Mouse (Mus musculus) kidney, postnatal 0 days (tissue): Measurements from ENCODE around the gene Bbc3. TPM values are rescaled to one million over a fixed set of nuclear protein-coding genes. Genes with fewer than 3 reads are reported as not detected.
A peak's percentile ranks its signal among the peaks of the same experiment; 100 is the strongest.

ENCODE experiments used
- ATAC-seq: fragments of 200-750 bp; cut with Nextera tagmentation; replicated peaks from 2 replicates; pipeline ENCODE4 v1.8.0; 2017; ENCODE audit warnings: low read depth, moderate number of reproducible peaks, moderate TSS enrichment, moderate library complexity; ENCODE audit not compliant: low FRiP score
- DNase-seq: peaks from one replicate; pipeline ENCODE4 v3.0.0-alpha.2; 2016; ENCODE audit warnings: low spot score
- H3K27ac ChIP-seq: fragments of 300-500 bp; sonication (generic); 2 replicates; pipeline ENCODE4 v1.5.1; 2014; ENCODE audit warnings: mild to moderate bottlenecking
- H3K27me3 ChIP-seq: fragments of 300-500 bp; sonication (generic); 2 replicates; pipeline ENCODE4 v1.6.1; 2014; ENCODE audit warnings: low read length, mixed read lengths; ENCODE audit not compliant: insufficient read depth
- H3K36me3 ChIP-seq: fragments of 300-500 bp; sonication (generic); 2 replicates; pipeline ENCODE4 v1.6.1; 2014; ENCODE audit warnings: low read length, mixed read lengths; ENCODE audit not compliant: insufficient read depth
- H3K4me1 ChIP-seq: fragments of 300-500 bp; sonication (generic); replicated peaks from 2 replicates; pipeline ENCODE4 v1.6.1; 2014; ENCODE audit warnings: antibody characterized with exemption, low read length, mixed read lengths; ENCODE audit not compliant: insufficient read depth
- H3K4me2 ChIP-seq: fragments of 300-500 bp; sonication (generic); 2 replicates; pipeline ENCODE4 v1.6.1; 2014; ENCODE audit warnings: mild to moderate bottlenecking, low read length, moderate library complexity, mixed read lengths
- H3K4me3 ChIP-seq: fragments of 300-500 bp; sonication (generic); replicated peaks from 2 replicates; pipeline ENCODE4 v1.5.1; 2014; ENCODE audit warnings: low read depth, low read length
- H3K9ac ChIP-seq: fragments of 300-500 bp; sonication (generic); 2 replicates; pipeline ENCODE4 v1.6.1; 2014; ENCODE audit warnings: low read depth, low read length
- H3K9me3 ChIP-seq: fragments of 300-500 bp; sonication (generic); replicated peaks from 2 replicates; pipeline ENCODE4 v1.6.1; 2016; ENCODE audit warnings: low read length, inconsistent platforms, mixed read lengths
- CTCF ChIP-seq: IDR thresholded peaks from 2 replicates; pipeline ENCODE4 v1.5.1; 2016; ENCODE audit warnings: antibody characterized with exemption, low read depth, mild to moderate bottlenecking, moderate library complexity
- WGBS: fragments of 180-500 bp; shearing (Covaris S2); extraction: QIAGEN DNeasy Blood & Tissue Kit; methylation state at CpG from one replicate; pipeline ENCODE4 v1.1.7; 2014; 5-methylcytosine and 5-hydroxymethylcytosine counted together
- polyA plus RNA-seq: library from polyadenylated mRNA; unstranded; fragments of >200 nt; fragmentation: Nextera tagmentation; extraction: Ambion mirVana; gene quantifications from 2 replicates; pipeline ENCODE4 v1.2.1, GENCODE M21; 2015

Gene Bbc3
- polyA plus RNA-seq, 1 experiment from 2014 or later, result 13.1 TPM

- H3K36me3 ChIP-seq, result peaks cover 38% of the 10 kb centered on the region
- no peak for ATAC-seq
- H3K27me3 ChIP-seq, result no peaks in the 10 kb centered on the region
- no peaks in the 10 kb centered on the region for H3K4me1 ChIP-seq
- H3K4me3 ChIP-seq, result no peak overlapping the region
- WGBS, result 86% methylated on average over 13 of the region's 13 CpGs
- no peak for TF ChIP-seq CTCF
- H3K4me2 ChIP-seq, result no peak overlapping the region
- H3K9ac ChIP-seq, result no peak overlapping the region
- DNase-seq, result no peak
- H3K9me3 ChIP-seq, result no peaks in the 10 kb centered on the region
- H3K27ac ChIP-seq, result no peak overlapping the region
Measured at GRCm38 (mm10) chr7:16282334-16282733, 25.9 kb upstream of the Bbc3 start.

- no peak overlapping the region for H3K27ac ChIP-seq
- no peak for TF ChIP-seq CTCF
- H3K36me3 ChIP-seq, result peaks cover 27% of the 10 kb centered on the region
- no peak overlapping the region for H3K4me2 ChIP-seq
- H3K9me3 ChIP-seq, result no peaks in the 10 kb centered on the region
- H3K4me3 ChIP-seq, result no peak overlapping the region
- WGBS, result 83% methylated on average over 8 of the region's 8 CpGs
- ATAC-seq, result no peak
- no peaks in the 10 kb centered on the region for H3K27me3 ChIP-seq
- no peak for DNase-seq
- H3K4me1 ChIP-seq, result no peaks in the 10 kb centered on the region
- H3K9ac ChIP-seq, result no peak overlapping the region
Measured at GRCm38 (mm10) chr7:16284001-16284400, 24.2 kb upstream of the Bbc3 start.

- no peaks in the 10 kb centered on the region for H3K4me1 ChIP-seq
- no peak for TF ChIP-seq CTCF
- no peaks in the 10 kb centered on the region for H3K27me3 ChIP-seq
- H3K9ac ChIP-seq, result peak overlapping the region; percentile 46; the same call in 1 of the 2 replicates
- peak overlapping the region; percentile 62 for H3K4me3 ChIP-seq
- DNase-seq (no peak), ATAC-seq (no peak)
- H3K36me3 ChIP-seq, result peaks cover 27% of the 10 kb centered on the region
- H3K9me3 ChIP-seq, result no peaks in the 10 kb centered on the region
- 48% methylated on average over 9 of the region's 9 CpGs for WGBS
- H3K4me2 ChIP-seq, result peak overlapping the region; percentile 70
- peak overlapping the region; percentile 80; the same call in 1 of the 2 replicates for H3K27ac ChIP-seq
Measured at GRCm38 (mm10) chr7:16284904-16285303, 23.3 kb upstream of the Bbc3 start.

- Histone ChIP-seq H3K9me3 (no peaks in the 10 kb centered on the region), H3K4me1 (no peaks in the 10 kb centered on the region), H3K36me3 (peaks cover 25% of the 10 kb centered on the region), H3K9ac (peak overlapping the region; percentile 46; the same call in 1 of the 2 replicates), H3K4me3 (peak overlapping the region; percentile 62), H3K4me2 (peak overlapping the region; percentile 70), H3K27ac (peak overlapping the region; percentile 80), H3K27me3 (no peaks in the 10 kb centered on the region)
- TF ChIP-seq CTCF, result no peak
- ATAC-seq (peak; percentile 73), DNase-seq (peak; percentile 94)
- 1% methylated on average over 14 of the region's 14 CpGs for WGBS
Measured at GRCm38 (mm10) chr7:16285450-16286025, 22.7 kb upstream of the Bbc3 start.

GRCm38 (mm10) chr7:16286026-16286961 is 21.9 kb upstream of the Bbc3 start, which contains the start of gene Ccdc9:
Gene Ccdc9 (minus strand): TSS chr7:16286795.
- no peaks in the 10 kb centered on the region for H3K4me1 ChIP-seq
- H3K36me3 ChIP-seq, result peaks cover 18% of the 10 kb centered on the region
- H3K4me3 ChIP-seq, result peak within 1 kb of the TSS; percentile 62
- H3K4me2 ChIP-seq, result peak within 1 kb of the TSS; percentile 70
- peak; percentile 89 for ATAC-seq
- H3K9me3 ChIP-seq, result no peaks in the 10 kb centered on the region
- H3K27me3 ChIP-seq, result no peaks in the 10 kb centered on the region
- 1% methylated on average over 69 of the region's 70 CpGs for WGBS
- H3K9ac ChIP-seq, result peak within 1 kb of the TSS; percentile 88
- peak; percentile 100 for DNase-seq
- H3K27ac ChIP-seq, result peak within 1 kb of the TSS; percentile 98
- no peak for TF ChIP-seq CTCF

GRCm38 (mm10) chr7:16287016-16287415 is 21.2 kb upstream of the Bbc3 start:
- Histone ChIP-seq H3K27me3 (no peaks in the 10 kb centered on the region), H3K9me3 (no peaks in the 10 kb centered on the region), H3K4me1 (no peaks in the 10 kb centered on the region), H3K36me3 (peaks cover 10% of the 10 kb centered on the region; the same call in 1 of the 2 replicates), H3K4me2 (peak overlapping the region; percentile 55), H3K9ac (peak overlapping the region; percentile 88; the same call in 1 of the 2 replicates), H3K4me3 (peak overlapping the region; percentile 62), H3K27ac (peak overlapping the region; percentile 98)
- 77% methylated on average over 2 of the region's 2 CpGs for WGBS
- DNase-seq, result no peak
- TF ChIP-seq CTCF, result no peak
- ATAC-seq, result no peak
